Mouse (Mus musculus) T-helper 2 cell (primary cell): ENCODE measurements around the gene Coasy.

Source experiments
- in situ Hi-C: fragments of 300-600 bp; cut with MboI, MseI; formaldehyde crosslinking; loops from one replicate; pipeline ENCODE4 v1.15.1; 2025; ENCODE audit warnings: high pct_unique_total_duplicates

Gene Coasy

DNA sequence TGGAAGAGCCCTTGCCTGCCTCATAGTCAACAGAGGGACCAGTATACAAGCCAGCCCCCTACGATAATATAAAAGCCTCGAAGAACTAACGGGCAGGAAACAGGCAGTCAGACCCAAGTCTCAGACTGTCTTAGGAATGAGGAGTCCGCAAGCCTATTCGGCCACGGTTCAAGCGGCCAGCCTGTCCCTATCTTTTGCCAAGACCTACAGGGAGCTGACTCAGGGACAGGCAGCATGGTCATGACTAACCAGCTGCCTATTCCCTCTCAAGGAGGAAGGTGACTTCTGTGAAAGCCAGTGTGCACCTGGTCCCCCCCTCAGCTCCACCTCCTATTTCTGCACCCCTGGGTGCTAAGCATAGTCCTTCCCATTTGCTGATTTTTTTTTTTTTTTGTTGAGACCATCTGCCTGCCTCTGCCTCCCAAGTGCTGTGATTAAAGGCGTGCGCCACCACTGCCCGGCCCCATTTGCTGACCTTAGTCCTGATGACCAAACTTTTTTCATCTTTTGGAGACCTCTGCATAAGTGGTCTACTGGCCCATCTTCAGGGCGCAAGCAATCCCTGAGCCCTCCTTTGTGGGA, 46.7 kb downstream of the Coasy start:
- in situ Hi-C loops, result no loop called here

DNA sequence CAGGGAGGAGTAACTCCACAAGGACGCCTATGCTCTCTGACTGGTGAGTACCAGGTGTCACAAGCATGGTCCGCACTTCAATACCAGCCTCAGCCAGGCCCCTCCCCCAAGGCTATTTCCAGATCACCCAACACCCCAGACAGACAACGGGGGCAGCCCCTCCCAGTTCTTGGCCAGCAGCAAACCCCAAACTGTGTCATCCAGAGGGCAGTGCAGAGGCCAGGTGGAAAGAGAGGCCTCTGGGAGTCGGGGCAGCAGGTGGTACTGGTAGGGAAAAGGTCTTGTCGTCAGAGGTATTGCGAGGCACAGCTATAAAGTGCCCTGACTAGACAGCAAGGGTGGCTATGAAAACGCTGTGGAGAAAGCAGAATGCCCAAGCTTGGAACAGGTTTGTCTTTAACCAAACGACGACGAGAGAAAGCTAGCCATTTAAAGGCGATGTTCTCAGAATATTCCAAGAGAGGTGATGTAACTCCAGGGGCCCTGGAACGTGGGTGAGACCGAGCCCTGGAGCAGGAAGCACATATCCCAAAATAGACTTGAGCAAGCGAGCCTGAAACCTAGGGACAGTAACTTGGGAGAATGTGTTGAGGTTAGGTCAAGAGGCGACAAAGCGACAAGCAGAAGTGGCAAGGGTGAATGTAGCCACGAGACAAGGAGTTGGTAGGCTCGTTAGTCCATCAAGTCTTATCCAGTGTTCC, 47.8 kb downstream of the Coasy start:
- in situ Hi-C loops, result loop anchor here (10.0 kb wide), 1 partner anchor 485 kb away; no protein-coding TSS in a partner anchor

DNA sequence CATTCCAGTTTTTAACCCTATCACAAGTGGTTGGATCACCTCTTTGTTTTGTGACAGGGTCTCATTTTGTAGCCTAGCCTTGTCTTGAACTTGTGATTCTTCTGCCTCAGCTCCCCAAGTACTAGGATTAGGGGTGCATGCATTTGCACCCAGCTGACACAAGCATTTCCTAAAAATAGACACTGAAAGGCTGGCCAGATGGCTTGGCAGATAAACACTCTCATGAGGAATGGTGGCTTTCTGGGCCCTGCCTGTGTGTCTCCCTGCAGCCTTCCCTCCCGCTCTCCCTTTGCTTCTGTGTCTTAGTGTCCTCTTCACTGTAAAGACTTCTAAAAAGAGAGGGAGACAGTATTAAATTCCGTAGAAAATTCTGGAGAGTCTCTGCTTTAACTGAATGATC, 48.8 kb downstream of the Coasy start:
- in situ Hi-C loops, result loop anchor here (10.0 kb wide), 1 partner anchor 486 kb away; no protein-coding TSS in a partner anchor

DNA sequence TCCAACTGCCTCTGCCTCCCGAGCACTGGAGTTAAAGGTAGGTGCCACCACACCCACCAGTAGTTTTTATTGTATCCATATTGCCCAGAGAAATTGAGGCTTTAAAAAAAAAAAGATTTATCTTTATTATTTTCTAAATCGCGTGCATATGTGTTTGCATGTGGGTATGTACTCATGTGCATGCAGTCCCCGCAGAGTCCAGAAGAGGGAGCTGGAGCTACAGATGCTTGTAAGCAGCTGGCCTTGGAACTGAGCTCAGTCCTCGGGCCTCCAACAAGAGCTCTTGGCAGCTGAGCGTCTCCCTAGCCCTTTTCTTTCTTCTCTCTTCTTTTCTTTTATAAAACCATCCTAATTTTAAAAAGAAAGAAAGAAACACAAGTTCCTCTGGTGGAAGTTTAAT, 49.3 kb downstream of the Coasy start:
- in situ Hi-C loops, result loop anchor here (10.0 kb wide), 1 partner anchor 487 kb away; no protein-coding TSS in a partner anchor

DNA sequence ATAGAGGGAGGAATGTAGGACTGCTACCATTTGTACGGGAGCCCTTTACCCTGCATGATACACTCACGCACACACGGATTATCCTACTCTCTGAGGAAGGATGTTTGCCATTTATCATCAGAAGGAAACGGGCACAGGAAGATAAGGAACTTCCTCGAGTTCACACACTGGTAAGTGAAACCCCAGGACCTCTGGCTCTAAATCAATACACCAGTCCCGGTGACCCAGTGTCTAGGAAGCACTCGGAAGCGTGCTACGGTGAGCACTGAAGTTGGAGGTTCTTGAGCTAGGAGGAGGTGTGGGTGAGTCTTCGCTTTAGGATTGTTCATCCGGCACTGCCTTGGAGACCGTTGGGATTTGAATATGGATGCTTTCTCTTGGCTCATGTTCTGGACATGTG, 50.7 kb downstream of the Coasy start:
- in situ Hi-C loops, result loop anchor here (10.0 kb wide), 1 partner anchor 488 kb away; no protein-coding TSS in a partner anchor

DNA sequence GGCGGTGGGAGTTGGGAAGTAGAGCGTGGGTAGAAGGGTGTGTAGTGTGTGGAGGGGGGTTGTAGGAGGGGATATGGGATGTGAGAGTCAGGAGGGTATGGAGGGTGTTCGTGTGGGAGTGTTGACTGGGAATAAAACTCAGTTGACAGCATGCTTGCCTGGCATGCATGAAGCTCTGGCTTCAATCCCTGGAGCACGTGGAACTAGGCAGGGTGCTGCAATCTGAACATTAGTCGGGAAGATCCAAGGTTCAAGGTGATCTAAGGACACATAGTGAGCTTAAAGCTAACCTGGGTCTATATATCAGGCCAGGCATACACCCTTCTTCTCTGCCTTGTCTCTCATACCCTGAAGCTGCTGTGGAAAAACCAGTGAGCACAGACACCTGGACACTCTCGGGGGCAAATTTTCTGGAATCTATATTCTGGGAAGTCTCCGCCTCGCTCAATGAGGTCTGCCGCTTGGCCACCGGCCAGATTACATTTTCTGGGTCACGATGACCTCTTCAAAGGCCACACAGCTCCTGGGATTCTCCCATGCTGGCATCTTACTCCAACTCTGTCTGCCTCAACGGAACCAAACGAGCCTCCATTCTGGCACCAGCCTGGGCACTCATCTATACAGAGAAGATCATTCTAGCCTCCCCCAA, 52.0 kb downstream of the Coasy start:
- in situ Hi-C loops, result loop anchor here (10.0 kb wide), 1 partner anchor 490 kb away; no protein-coding TSS in a partner anchor
